ENCODE assay signal across 8 mouse cellular contexts in genomic region chr13:23500424-23501200, GRCm38 (mm10). TPM values are rescaled to one million over a fixed set of nuclear protein-coding genes. Genes with fewer than 3 reads are reported as not detected.
DNase-seq lines count a peak whose midpoint lies in the region; ATAC-seq and TF ChIP-seq lines count a peak whose summit lies in the region.

No protein-coding gene starts in this region.

- H3K27me3 ChIP-seq in forebrain, embryonic 11.5 days (ENCODE audit: control insufficient read depth, insufficient read depth, low read length), result no peaks in the 10 kb centered on the region
- no peaks in the 10 kb centered on the region for H3K27me3 ChIP-seq in hindbrain, embryonic 16.5 days (replicated peaks; ENCODE audit: control insufficient read depth, insufficient read depth, low read length)
- 0 out of 2 replicates have a peak, but pooled peaks cover 4% of the 10 kb centered on the region for H3K27me3 ChIP-seq in midbrain, postnatal 0 days (ENCODE audit: insufficient read depth, low read length)

- H3K4me1 ChIP-seq in forebrain, embryonic 11.5 days (replicated peaks; ENCODE audit: control insufficient read depth, insufficient read depth, low read length), result peaks cover 6% of the 10 kb centered on the region; the same call in 1 of the 2 replicates
- peaks cover 3% of the 10 kb centered on the region for H3K4me1 ChIP-seq in hindbrain, embryonic 16.5 days (ENCODE audit: control insufficient read depth, insufficient read depth, low read depth, low read length)
- no peaks in the 10 kb centered on the region; the same call in 1 of the 2 replicates for H3K4me1 ChIP-seq in midbrain, postnatal 0 days (ENCODE audit: insufficient read depth, low read length)

- no peaks in the 10 kb centered on the region for H3K36me3 ChIP-seq in forebrain, embryonic 11.5 days (ENCODE audit: control insufficient read depth, insufficient read depth, low read length)
- no peaks in the 10 kb centered on the region for H3K36me3 ChIP-seq in hindbrain, embryonic 16.5 days (ENCODE audit: control insufficient read depth, insufficient read depth, low read length)
- H3K36me3 ChIP-seq in midbrain, postnatal 0 days (ENCODE audit: insufficient read depth, low read length), result no peaks in the 10 kb centered on the region

- H3K4me2 ChIP-seq in forebrain, embryonic 11.5 days (ENCODE audit: low read depth, low read length, severe bottlenecking), result peak overlapping the region; percentile 24; the same call in 1 of the 2 replicates
- H3K4me2 ChIP-seq in hindbrain, embryonic 16.5 days (ENCODE audit: low read length), result peak overlapping the region; percentile 15; the same call in 1 of the 2 replicates
- no peak overlapping the region for H3K4me2 ChIP-seq in midbrain, postnatal 0 days (ENCODE audit: low read depth, low read length, poor library complexity, severe bottlenecking)

- no peak overlapping the region for H3K9ac ChIP-seq in forebrain, embryonic 11.5 days (ENCODE audit: low read length)
- no peak overlapping the region for H3K9ac ChIP-seq in hindbrain, embryonic 16.5 days (ENCODE audit: low read depth, low read length)
- no peak overlapping the region for H3K9ac ChIP-seq in midbrain, postnatal 0 days (replicated peaks; ENCODE audit: low read length, poor library complexity, severe bottlenecking)

- H3K27ac ChIP-seq in gastrocnemius, adult 2 months, result no peak overlapping the region
- H3K27ac ChIP-seq in forebrain, embryonic 11.5 days (ENCODE audit: low read depth, low read length), result no peak overlapping the region
- no peak overlapping the region for H3K27ac ChIP-seq in hindbrain, embryonic 16.5 days (ENCODE audit: low read depth, low read length)
- H3K27ac ChIP-seq in midbrain, postnatal 0 days (ENCODE audit: low read depth, low read length), result no peak overlapping the region

- no peaks in the 10 kb centered on the region for H3K9me3 ChIP-seq in forebrain, embryonic 11.5 days (ENCODE audit: control insufficient read depth, low read length)
- H3K9me3 ChIP-seq in hindbrain, embryonic 16.5 days (ENCODE audit: control insufficient read depth, low read length), result no peaks in the 10 kb centered on the region
- no peaks in the 10 kb centered on the region for H3K9me3 ChIP-seq in midbrain, postnatal 0 days (ENCODE audit: low read length)

- no peak for TF ChIP-seq CTCF in gastrocnemius, adult 2 months (IDR thresholded peaks at IDR 0.05)
- TF ChIP-seq CTCF in midbrain, postnatal 0 days (IDR thresholded peaks at IDR 0.05), result no peak

- intact Hi-C loops in gastrocnemius, adult 2 months (cut with DNase I), result no loop called here
- intact Hi-C loops in left cerebral cortex, postnatal 4 days (cut with DNase I), result loop anchor here (10.0 kb wide), 1 partner anchor 196 kb away; no protein-coding TSS in a partner anchor

- WGBS in forebrain, embryonic 11.5 days, result under 1% methylated on average over 17 of the region's 17 CpGs
- WGBS in hindbrain, embryonic 16.5 days, result 2% methylated on average over 17 of the region's 17 CpGs
- 3% methylated on average over 17 of the region's 17 CpGs for WGBS in midbrain, postnatal 0 days

- peak; percentile 77 for ATAC-seq in forebrain, embryonic 11.5 days (replicated peaks; ENCODE audit: low FRiP score)
- peak; percentile 55; the same call in 1 of the 2 replicates for ATAC-seq in hindbrain, embryonic 16.5 days
- peak; percentile 66; the same call in 1 of the 2 replicates for ATAC-seq in midbrain, postnatal 0 days (ENCODE audit: low FRiP score)

- DNase-seq in gastrocnemius, adult 2 months, result peak; percentile 40
- no peak for DNase-seq in gastrocnemius, postnatal 4 days (ENCODE audit: low spot score in 2 of 2)
- DNase-seq in adrenal gland, postnatal 10 days, result peak; percentile 72
- peak; percentile 92 for DNase-seq in forebrain, embryonic 11.5 days (ENCODE audit: low spot score)
- DNase-seq in left cerebral cortex, postnatal 4 days, result peak; percentile 46
- DNase-seq in midbrain, postnatal 0 days (ENCODE audit: low spot score), result peak; percentile 65
- peak; percentile 39 to 61 for DNase-seq in thymus, adult 18-20 months

- no peak overlapping the region for H3K4me3 ChIP-seq in gastrocnemius, adult 2 months
- H3K4me3 ChIP-seq in forebrain, embryonic 11.5 days (ENCODE audit: low read depth, low read length), result no peak overlapping the region; the same call in 1 of the 2 replicates
- no peak overlapping the region for H3K4me3 ChIP-seq in hindbrain, embryonic 16.5 days (ENCODE audit: low read length)
- no peak overlapping the region for H3K4me3 ChIP-seq in midbrain, postnatal 0 days (ENCODE audit: low read depth, low read length)

RNA-seq across cellular contexts. Expression of gene Btn2a2, which starts 12.0 kb away (rescaled TPM):
- not detected for total RNA-seq in gastrocnemius, adult 2 months (2021)
- under 1 TPM in 1 of 2 experiments, not detected in 1; 0.23 TPM for total RNA-seq in gastrocnemius, postnatal 4 days (2021)
- total RNA-seq in adrenal gland, postnatal 10 days (2021), result not detected
- polyA plus RNA-seq in forebrain, embryonic 11.5 days (2014; fragmentation: Nextera tagmentation; extraction: Ambion mirVana), result 0.48 and 0.59 TPM in 2 replicates
- polyA plus RNA-seq in hindbrain, embryonic 16.5 days (2015; fragmentation: Nextera tagmentation; extraction: Ambion mirVana), result 0.14 TPM in 1 of 2 replicates, not detected in the other
- total RNA-seq in left cerebral cortex, postnatal 4 days (2021), result not detected
- total RNA-seq in midbrain, postnatal 0 days (2014; rRNA removed), result 0.16 TPM in 1 of 2 replicates, not detected in the other
- polyA plus RNA-seq in midbrain, postnatal 0 days (2015; fragmentation: Nextera tagmentation; extraction: Ambion mirVana), result not detected in 2 replicates

RNA-seq across cellular contexts. Expression of gene Hist1h4h, which starts 30.2 kb away (rescaled TPM):
- total RNA-seq in gastrocnemius, adult 2 months (2021), result 100 to 1,000 TPM; 131 to 139 TPM
- total RNA-seq in gastrocnemius, postnatal 4 days (2021), result 100 to 1,000 TPM; 761 to 939 TPM
- 1,000 to 10,000 TPM in 1 of 2 experiments, 100 to 1,000 TPM in 1; 930 to 1,063 TPM for total RNA-seq in adrenal gland, postnatal 10 days (2021)
- 2.0 and 4.9 TPM in 2 replicates for polyA plus RNA-seq in forebrain, embryonic 11.5 days (2014; fragmentation: Nextera tagmentation; extraction: Ambion mirVana)
- polyA plus RNA-seq in hindbrain, embryonic 16.5 days (2015; fragmentation: Nextera tagmentation; extraction: Ambion mirVana), result 2.6 and 2.7 TPM in 2 replicates
- total RNA-seq in left cerebral cortex, postnatal 4 days (2021), result 100 to 1,000 TPM; 441 to 470 TPM
- 1,176 and 1,474 TPM in 2 replicates for total RNA-seq in midbrain, postnatal 0 days (2014; rRNA removed)
- 3.9 and 4.0 TPM in 2 replicates for polyA plus RNA-seq in midbrain, postnatal 0 days (2015; fragmentation: Nextera tagmentation; extraction: Ambion mirVana)

RNA-seq across cellular contexts. Expression of gene Hist1h2af, which starts 33.1 kb away (rescaled TPM):
- total RNA-seq in gastrocnemius, adult 2 months (2021), result 1 to 10 TPM in 1 of 2 experiments, not detected in 1; 2.0 TPM
- 100 to 1,000 TPM; 329 to 395 TPM for total RNA-seq in gastrocnemius, postnatal 4 days (2021)
- total RNA-seq in adrenal gland, postnatal 10 days (2021), result 100 to 1,000 TPM; 261 to 325 TPM
- polyA plus RNA-seq in forebrain, embryonic 11.5 days (2014; fragmentation: Nextera tagmentation; extraction: Ambion mirVana), result 7.7 and 9.3 TPM in 2 replicates
- not detected in 2 replicates for polyA plus RNA-seq in hindbrain, embryonic 16.5 days (2015; fragmentation: Nextera tagmentation; extraction: Ambion mirVana)
- total RNA-seq in left cerebral cortex, postnatal 4 days (2021), result 10 to 100 TPM; 74.6 to 86.0 TPM
- total RNA-seq in midbrain, postnatal 0 days (2014; rRNA removed), result 52.3 and 293 TPM in 2 replicates
- polyA plus RNA-seq in midbrain, postnatal 0 days (2015; fragmentation: Nextera tagmentation; extraction: Ambion mirVana), result 0.54 and 1.5 TPM in 2 replicates

RNA-seq across cellular contexts. Expression of gene Hist1h3g, which starts 34.6 kb away (rescaled TPM):
- not detected for total RNA-seq in gastrocnemius, adult 2 months (2021)
- 100 to 1,000 TPM; 100 to 143 TPM for total RNA-seq in gastrocnemius, postnatal 4 days (2021)
- 10 to 100 TPM; 76.3 to 91.7 TPM for total RNA-seq in adrenal gland, postnatal 10 days (2021)
- polyA plus RNA-seq in forebrain, embryonic 11.5 days (2014; fragmentation: Nextera tagmentation; extraction: Ambion mirVana), result 5.2 and 5.7 TPM in 2 replicates
- 0.66 TPM in 1 of 2 replicates, not detected in the other for polyA plus RNA-seq in hindbrain, embryonic 16.5 days (2015; fragmentation: Nextera tagmentation; extraction: Ambion mirVana)
- total RNA-seq in left cerebral cortex, postnatal 4 days (2021), result 10 to 100 TPM; 22.0 to 28.6 TPM
- total RNA-seq in midbrain, postnatal 0 days (2014; rRNA removed), result 99.4 and 262 TPM in 2 replicates
- not detected in 2 replicates for polyA plus RNA-seq in midbrain, postnatal 0 days (2015; fragmentation: Nextera tagmentation; extraction: Ambion mirVana)

RNA-seq across cellular contexts. Expression of gene Btn1a1, which starts 34.9 kb away (rescaled TPM):
- total RNA-seq in gastrocnemius, adult 2 months (2021), result not detected
- total RNA-seq in gastrocnemius, postnatal 4 days (2021), result not detected
- under 1 TPM in 1 of 2 experiments, not detected in 1; 0.55 TPM for total RNA-seq in adrenal gland, postnatal 10 days (2021)
- polyA plus RNA-seq in forebrain, embryonic 11.5 days (2014; fragmentation: Nextera tagmentation; extraction: Ambion mirVana), result 0.17 and 0.19 TPM in 2 replicates
- 0.09 and 0.20 TPM in 2 replicates for polyA plus RNA-seq in hindbrain, embryonic 16.5 days (2015; fragmentation: Nextera tagmentation; extraction: Ambion mirVana)
- not detected for total RNA-seq in left cerebral cortex, postnatal 4 days (2021)
- 0.05 TPM in 1 of 2 replicates, not detected in the other for total RNA-seq in midbrain, postnatal 0 days (2014; rRNA removed)
- polyA plus RNA-seq in midbrain, postnatal 0 days (2015; fragmentation: Nextera tagmentation; extraction: Ambion mirVana), result 0.04 and 0.07 TPM in 2 replicates

Comparison
In these comparisons a context has a peak if more than half of its experiments do, and no peak if none do; other contexts are left out.
1. DNase-seq: peak in gastrocnemius, adult 2 months (single experiment), adrenal gland, postnatal 10 days (single experiment), forebrain, embryonic 11.5 days (single experiment), left cerebral cortex, postnatal 4 days (single experiment), midbrain, postnatal 0 days (single experiment) and thymus, adult 18-20 months (2 of 2); none in gastrocnemius, postnatal 4 days (0 of 2).
2. RNA of gene Hist1h2af, which starts 33.1 kb away (total RNA-seq): 329 to 395 TPM in gastrocnemius, postnatal 4 days, 261 to 325 TPM in adrenal gland, postnatal 10 days, 52.3 to 293 TPM in midbrain, postnatal 0 days and 74.6 to 86.0 TPM in left cerebral cortex, postnatal 4 days; 2.0 TPM in gastrocnemius, adult 2 months; every median in the first group is over 10 times any median in the second.
3. Peak in every context shown above with its lines, with median percentiles within 50 percentile points of each other: ATAC-seq.